Mouse (Mus musculus) embryo, embryonic 10 days (tissue): ENCODE data around the gene Prmt3.

Experiments
- DNase-seq: peaks from one replicate; pipeline ENCODE4 v3.0.0-alpha.2; 2015; ENCODE audit warnings: low spot score

The Prmt3 gene

DNA sequence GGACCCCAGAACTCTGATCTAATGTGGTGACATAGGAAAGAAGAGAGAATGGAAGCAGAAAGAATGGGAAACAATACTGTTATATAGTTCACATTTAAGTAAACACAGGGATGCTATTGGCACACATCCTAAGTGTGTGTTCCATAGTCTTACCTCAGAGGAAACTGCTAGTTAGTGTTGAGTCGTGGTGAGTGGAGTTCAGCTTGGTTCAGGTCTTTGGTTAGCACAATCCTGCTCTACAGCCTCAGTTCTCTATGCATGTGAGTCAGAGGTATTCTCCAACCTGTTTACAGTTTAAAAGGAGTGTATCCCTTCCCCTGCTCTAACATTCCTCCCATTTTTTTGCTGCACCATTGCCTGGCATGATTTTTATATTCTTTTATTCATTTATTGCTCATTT lies 19.0 kb downstream of the Prmt3 start:
- DNase-seq, result no peak

DNA sequence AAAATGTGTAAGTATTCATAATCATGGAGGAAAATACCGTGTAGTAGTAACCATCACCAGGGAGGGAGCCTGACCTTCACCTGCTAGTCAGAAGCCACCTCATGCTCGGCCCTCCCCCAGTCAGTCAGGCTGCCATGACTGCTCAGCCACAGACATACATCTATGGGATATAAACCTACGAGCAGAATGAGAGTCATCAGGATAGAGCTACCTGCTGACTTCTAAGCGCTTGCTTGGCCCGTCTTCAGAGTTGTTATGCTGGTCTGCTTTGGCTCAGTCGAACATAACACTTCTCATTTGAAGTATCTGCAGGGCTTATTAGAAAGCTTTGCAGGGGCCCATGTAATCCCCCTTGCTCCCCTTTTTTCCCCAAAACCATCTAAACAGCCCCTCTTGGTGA lies 25.4 kb downstream of the Prmt3 start:
- no peak for DNase-seq

DNA sequence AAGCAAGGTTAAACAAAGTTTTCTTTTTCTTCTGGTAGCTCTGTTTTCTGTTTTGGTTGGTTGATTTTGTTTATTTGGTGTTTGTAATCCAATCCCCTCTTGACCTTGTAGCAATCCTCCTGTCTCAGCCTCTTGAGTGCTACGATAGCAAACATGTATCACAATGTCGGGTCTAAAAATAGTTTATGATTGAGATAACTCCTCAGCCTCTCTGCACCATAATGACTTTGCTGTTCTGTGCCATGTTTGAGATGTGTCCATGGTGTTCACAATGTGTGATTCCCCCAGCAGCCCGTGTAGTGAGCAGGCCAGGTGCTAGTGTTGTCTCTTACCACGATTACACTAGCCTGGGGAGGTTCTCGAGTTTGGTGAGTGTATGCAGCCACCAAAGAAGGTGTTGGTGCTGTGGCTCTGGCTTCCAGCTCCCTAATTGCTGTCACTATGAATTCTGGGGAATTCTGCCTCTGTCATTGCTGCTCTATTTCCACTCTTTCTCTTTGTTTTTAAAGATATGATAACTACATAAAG lies 26.6 kb downstream of the Prmt3 start:
- DNase-seq, result no peak

DNA sequence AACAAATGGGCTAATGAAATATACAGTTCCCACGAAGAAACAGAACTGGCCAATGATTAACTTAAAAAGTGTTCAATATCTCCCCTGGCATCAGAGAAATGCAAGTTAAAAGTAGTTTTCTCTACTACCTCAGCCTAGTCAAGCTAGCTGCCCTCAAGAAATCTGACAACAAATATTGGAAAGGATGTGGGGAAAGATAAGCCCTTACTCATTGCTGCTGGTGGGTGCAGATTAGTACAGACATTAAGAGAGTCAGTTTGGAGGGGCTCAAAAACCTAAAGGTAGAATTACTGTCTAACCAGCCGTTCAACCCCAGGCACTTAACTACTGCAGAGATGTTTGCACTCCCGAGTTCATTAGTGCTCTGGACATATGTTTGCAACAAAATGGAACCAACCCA lies 27.5 kb downstream of the Prmt3 start:
- no peak for DNase-seq

DNA sequence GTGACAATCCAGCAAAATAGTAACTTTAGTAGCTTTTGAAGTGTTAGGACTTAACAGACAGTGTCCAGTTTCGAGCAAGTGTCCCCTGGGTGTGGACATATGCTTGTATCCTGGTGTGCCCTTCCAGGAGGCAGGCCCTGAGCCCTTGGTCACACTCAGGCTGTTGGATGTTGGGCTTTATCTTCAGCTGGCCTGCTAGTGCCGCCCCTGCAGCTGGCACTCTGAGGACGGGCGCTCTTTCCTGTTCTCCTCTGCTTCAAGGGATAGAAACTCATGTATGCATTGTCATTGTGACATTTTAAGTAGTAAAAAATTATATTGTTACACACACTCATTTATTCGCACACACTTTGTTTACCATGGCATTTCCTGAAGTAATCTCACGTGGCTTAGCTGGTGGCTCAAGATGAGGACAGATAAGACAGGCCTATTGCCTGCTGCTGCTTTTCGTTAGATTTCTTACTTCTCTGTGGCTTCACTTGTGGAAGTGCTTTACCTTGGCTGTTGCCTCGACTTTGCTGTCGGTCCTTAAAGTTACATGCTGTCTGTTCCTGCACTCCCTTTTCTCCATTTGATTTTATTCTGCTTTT lies 29.0 kb downstream of the Prmt3 start:
- DNase-seq, result no peak

DNA sequence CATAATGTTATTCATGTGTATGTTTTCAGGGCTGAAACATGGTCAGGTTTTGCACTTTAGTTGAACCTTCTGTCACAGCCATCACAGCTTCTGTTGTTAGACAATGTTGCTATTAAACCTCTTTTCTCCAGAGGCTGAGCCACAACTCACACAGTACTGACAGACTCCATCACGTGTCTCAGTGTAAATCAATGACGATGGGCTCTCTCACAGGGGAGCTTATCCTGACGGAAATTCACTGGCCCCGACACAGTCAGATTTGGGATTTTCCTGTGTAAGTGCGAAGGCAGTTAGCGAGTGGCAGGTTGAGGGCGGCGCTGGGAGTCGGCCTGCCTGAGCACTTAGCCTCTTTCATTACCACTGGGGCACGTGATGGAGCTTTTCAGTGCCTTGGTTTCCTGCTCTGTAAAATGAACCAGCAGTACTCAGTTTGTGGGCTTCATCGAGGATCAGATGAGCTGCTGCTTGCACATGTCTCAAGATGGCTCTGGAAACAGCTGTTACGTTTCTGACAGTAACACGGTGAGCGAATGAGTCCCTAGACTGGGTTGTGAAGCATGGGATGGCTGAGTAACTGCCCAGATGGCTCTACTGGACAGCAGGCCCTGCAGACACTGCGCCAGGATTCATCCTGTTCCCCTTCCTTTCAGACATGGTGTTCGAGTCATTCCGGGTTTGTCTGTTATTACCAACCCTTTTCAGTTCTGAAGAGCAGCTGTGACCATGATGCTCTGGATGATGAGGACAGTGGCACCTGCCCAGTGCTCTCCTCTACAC lies 29.9 kb downstream of the Prmt3 start:
- no peak for DNase-seq

DNA sequence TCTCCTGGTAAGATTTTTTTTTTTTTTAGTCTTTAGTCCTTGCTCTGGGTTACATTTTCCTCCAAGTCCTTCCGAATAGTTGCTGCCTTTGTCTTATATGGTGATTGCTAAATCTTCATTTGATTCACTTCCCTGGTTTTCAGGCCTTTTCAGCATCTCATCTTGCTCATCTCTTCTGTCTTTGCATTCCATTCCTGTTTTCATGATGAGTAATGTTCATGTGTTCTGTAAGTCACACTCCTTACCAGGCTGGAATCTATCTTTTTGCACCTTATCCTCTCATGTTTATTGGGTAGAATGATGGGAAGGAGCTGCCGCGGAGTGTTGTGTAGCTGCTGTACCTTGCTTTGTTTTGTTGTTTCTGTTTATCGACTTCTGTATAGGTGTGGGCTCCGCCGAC lies 31.0 kb downstream of the Prmt3 start:
- DNase-seq, result no peak

DNA sequence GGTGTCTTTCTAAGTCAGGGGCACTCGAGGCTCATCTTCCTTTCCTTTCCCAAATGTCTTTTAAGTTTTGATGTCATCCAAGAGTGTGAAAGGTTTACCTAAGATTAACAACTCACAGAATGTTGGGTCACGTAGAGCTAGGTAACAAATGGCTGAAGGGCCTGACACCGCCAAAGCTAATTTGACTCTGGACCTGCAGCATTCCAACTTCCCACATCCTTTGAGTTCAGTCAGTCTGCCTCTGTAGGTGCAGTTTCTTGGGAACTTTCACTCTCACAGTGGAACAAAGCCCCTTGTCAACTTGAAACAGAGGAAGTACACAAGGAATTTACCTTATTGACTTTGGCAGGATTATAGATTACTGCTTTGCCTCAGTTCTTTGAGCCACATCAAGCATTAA lies 31.4 kb downstream of the Prmt3 start:
- no peak for DNase-seq

DNA sequence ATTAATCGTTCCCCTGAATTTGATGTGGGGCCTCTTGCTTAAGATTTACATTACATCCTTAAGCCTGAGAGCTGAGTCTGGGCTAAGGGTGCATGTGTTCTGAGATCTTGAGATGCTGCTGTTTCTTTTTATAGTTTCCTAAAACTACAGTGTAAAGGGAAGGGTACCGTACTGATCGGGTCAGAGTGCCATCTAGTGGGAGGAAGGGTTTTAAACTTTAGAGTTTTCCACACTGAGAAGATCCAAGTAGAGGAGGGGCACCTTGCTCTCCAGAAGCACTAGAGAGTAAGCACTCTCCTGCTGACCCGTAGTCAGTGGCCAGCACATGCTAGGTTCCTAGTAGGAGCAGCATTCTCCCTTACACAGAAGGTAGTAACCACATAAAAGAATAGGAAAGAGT lies 33.2 kb downstream of the Prmt3 start:
- peak; percentile 23 for DNase-seq

DNA sequence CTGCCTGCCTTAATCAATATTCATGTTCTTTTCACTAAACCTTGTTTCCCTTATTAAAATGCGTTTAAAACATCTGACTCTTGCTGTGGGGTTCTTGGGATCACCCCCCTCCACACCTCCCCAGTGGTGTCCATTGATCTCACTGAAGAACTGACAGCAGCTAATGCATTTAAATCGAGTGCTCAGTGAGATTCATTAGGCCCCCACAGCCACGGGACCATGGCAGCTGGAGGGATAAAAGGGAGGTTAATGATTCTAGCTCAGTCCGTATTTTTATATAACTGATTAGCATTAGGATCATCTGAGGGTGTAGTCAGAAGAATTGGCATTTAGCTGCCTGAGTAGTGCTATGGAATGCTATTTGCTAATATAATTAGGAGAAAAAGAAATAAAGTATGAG lies 41.2 kb downstream of the Prmt3 start:
- DNase-seq, result no peak

DNA sequence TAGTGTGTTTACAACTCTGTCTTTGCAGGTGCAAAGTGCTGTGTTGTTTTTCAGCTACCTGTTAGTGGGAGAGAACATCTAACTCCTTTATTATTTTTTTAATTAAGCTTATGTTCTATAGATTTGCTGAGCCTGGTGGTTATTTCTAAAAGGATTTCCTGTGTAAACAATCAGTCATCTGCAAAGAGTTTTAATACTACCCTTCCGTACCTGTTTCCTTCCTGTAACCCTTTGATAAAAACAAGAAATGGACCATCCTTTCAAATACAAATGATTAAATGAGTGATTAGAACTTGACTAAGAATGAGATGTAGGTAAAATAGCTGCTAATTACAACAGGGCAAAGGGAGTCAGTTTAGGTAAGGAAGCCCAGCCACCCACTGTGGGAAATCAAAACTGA lies 43.2 kb downstream of the Prmt3 start:
- DNase-seq, result no peak

DNA sequence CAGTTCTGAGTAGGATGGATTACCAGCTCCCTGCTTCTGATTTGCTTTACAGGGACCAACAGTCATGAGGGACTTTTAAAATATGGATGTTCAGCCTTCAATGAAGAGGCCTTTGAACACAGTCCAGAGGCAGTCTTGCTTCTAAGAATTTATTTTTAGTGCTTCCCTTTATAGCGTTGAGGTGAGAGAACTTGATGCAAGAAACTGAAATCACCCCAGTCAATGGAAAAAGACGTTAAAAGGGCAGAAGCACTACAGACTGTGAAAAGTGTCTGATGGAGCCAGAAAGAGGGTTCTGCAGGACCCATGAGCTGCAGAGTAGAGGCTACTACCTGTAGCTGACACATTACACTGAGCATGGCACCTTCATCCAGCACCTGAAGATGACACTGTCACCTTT lies 43.9 kb downstream of the Prmt3 start:
- no peak for DNase-seq

DNA sequence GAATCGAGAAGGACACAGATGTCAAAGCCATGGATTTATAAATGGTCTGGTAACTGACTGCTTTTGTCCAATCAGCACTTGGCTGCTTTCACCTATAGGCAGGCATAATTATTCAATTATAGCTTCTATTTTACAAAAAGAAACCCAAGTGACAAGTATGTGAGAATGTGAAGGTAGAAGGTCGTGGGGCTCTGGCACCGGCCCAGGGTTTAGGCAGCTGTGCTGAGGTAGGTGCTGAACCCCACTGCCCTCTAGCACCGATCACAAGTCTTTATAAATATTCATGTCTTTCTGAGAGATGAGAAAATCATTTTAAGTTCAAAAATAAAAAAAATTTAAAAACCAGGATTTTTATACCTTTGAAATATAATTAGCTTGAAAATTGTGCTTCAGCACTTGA lies 45.4 kb downstream of the Prmt3 start:
- DNase-seq, result no peak

DNA sequence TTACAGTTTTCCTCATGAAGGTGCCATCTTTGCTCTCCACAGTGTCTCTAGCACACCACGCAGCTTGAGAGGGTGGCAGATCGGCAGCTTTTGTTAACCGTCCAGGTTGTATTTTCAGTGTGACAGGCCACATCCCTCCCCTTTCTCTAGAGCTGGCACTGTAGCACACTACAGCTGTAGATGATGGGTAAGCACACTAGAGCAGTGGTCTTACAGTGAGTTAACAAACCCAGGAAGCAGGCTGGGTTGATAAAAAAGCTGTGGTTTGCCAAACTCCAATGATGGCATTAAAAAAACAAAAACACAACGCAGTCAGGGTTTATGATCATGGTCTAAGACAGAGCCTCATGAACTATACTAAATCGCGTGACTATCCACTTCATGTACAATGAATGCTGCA lies 45.9 kb downstream of the Prmt3 start:
- no peak for DNase-seq

DNA sequence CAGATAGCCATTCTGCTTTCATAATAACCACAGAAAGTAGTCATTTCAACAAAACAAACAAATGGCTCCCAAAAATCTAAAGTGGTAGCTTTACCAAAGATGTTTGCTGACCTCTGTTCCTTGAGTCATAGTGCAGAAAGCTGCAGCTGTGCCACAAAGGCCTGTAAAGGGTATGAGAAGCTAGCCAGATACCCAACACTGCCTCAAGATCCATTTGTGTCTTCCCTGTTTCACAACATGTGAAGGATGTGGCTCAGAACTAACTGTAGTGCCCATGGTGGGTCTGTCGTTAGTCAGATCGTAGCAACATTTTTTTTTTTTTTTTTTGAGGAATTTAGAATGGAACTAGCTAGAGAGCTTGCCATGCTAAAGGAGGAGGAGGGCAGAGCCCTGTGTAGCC lies 46.4 kb downstream of the Prmt3 start:
- DNase-seq, result no peak

DNA sequence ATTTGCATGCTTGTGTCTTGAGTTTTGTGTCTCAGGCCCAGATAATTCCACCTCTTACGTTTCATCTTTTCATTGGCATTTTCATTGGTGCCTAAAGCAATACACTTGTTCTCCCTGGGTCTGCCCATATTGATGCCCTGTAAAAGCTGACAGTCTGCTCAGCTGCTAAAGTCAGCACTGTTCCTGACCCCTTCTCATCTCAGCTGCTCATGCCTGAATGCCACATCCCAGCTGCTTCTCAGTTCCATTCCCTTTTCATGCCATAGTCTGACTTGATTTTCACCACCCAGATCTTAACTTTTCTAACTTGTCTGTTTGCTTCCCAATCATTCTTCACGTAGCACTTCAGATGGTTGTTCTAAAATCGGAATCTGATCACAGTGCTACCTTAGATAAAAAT lies 47.3 kb downstream of the Prmt3 start:
- no peak for DNase-seq

DNA sequence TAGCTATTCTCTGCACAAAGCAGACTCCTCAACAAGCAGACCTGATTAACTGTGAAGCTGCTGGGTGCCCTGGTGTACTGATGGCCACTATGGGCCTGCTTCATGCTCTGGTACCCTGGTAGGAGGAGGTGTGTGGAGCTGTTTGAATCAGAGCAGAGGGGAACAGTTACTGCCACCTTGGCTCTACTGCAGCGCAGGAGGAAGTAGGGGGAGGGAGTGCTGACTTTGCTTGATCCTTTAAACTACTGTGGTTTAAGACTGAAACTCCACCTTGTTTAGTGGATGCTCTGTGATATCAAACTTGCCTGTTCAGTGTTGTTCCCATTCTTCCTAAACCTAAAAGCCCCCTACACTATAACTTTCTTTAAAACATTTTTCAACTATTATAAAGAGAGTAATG lies 49.8 kb downstream of the Prmt3 start:
- no peak for DNase-seq

DNA sequence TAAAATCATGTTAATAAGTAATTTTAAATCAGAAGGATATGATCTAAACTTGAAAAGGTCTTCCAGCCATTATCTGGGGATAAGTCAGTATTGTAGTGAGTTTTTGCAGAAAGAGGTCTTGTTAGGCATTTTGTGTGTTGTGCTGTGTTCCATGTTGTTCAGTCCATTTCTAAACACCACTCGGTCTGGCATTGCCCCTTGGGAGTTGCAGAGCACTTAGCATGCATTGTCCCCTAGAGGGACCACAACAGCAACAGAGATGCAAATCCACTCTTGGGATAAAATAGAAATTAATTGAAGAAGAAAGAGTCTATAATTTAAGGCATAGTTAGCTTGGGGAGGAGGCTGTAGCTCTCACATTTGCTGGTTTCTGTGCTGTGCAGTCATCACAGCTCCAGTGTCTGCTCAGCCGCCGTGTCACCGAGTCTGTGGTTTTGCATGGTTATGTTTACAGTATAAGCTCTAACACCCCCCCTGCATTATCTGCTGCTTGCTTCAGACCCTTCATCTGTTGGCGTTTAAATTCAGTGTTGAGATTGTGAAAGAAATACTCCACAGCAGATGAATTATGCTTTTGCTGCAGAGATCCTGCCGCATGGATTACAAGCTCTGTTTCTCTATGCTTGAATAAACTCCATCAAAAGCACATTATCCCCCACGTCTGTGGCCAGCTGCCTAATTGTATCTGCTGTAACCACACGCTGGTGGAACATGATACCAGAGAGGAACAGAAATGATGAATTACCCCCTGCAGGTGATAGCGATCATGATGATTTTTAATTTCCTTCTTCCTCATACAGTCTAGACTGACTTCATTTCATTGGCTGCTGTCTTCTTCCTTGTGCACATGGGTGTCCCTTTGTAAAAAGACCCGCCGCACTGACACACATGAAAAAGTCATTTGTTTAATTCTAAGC lies 64.5 kb downstream of the Prmt3 start:
- DNase-seq, result no peak

DNA sequence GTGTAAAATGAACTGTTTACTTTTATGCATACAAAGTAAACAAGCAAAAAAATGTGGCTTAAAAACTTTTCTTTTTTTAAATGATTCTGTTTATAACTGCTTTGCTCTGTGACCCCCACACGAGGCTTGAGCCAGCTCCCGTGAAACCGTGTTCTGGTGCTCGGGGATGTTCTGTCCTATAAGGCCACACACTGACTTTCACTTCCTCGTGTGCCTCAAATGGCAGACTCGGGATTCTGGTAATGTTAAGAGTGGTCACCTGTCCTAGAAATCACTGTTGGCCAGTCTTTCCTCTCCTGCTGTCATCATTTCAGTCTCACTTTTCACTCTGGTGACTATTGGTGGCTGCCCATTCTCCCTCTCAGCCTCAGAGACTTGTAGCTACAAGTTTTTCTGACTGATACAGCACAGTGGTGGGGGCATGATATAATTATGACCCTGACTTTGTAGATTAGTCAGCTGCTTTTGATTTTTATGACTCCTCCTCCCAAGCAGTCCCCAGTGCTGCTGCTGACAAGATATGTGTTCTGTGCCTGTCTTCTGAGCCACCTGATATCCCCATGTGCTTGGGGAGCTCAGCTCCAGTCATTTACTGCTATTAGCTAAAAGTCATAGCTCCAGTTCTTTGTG lies 65.3 kb downstream of the Prmt3 start:
- DNase-seq, result no peak

DNA sequence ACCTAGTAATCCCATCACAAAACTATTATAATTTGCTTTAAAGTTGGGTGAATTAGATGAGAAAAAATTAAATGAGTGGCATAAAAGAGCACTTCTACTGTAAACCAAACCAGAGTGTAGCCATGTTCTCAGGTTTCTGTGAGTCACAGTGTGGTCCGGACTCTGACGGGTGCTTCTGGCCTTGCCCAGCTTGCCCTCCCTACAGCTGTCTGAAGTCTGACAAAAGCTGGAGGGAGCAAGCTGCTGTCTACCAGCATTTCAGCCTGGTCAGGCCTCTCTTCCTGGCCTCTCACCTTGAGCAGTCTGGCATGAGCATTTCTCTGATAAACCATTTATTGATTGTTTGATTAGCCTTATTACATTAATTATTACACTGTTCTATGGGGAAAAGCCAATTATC lies 69.8 kb downstream of the Prmt3 start:
- DNase-seq, result no peak

DNA sequence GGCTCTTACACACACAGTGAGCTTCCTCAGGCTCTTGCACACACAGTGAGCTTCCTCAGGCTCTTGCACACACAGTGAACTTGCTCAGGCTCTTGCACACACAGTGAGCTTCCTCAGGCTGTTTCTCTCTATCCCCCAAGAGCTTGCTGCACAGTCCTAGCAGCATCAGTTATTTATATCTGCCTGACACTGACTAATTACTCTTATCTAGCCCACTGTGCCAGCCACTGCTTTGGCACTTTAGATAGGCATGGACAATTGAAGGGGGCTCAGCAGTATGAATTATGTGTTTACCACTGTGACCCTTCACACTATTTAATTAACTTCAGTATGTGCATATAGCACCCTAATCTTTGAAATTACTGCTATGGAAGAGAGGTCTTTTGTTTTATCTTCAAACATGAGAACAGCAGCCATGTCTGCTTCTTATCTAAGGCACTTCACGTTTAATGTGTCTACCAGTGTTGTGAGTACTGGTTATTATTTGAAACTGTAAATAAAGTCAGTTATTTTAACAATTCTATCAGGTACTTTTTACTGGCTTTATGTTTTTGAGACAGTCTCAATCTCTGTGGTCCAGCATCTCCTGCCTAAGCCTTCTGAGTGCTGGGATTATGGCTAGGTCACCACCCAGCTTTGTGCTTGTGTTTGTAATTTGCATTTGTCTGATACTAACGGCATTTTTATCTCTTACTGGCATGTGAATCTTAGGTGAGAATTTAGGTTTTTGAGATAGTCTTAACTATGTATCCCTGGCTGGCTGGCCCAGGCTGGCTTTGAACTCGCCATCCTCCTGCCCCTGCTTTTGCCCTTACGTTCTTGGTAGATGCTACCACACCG lies 75.4 kb downstream of the Prmt3 start:
- no peak for DNase-seq
